Comparison of ENCODE assay signal across 8 mouse cellular contexts in the genomic region with DNA sequence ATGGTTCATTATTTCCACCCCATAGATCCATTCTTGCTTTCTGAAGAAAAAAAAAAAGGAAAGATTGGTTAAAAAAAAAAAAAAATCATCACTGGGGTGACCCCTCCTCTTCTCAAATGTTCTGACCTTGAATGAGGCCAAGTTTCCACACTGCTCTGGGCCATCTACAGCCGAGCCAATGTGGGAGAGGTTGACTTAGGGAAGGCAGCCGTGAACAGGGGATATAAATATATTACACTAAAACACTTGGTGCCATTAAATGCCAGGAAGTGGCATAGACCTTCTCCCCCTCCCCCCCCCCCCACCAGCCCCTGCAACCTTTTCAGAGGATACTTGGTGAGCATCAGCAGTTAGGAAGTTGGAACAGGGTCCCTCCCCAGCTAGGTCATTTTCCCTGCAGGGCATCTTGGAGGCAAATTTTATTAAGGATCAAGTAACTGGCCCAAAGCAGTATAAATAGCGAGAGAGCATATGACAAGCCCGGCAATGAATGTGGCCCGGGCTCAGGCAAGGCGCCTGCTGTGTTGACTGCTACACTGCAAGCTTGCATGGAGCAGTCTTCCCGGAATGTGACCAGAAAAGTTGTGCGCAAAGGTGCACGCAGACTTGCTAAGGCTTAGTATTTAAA.
DNase-seq lines count a peak whose midpoint lies in the region; ATAC-seq lines count a peak whose summit lies in the region.

No protein-coding gene starts in this region.

- 74% methylated on average over 9 of the region's 9 CpGs for WGBS in liver, embryonic 16.5 days (ENCODE audit: insufficient replicate concordance)
- 51% methylated on average over 9 of the region's 9 CpGs for WGBS in heart, embryonic 13.5 days
- 43% methylated on average over 9 of the region's 9 CpGs for WGBS in kidney, embryonic 14.5 days
- WGBS in midbrain, embryonic 10.5 days, result 87% methylated on average over 9 of the region's 9 CpGs

- H3K4me1 ChIP-seq in liver, embryonic 16.5 days (ENCODE audit: control insufficient read depth, low read depth, low read length), result peaks cover under 1% of the 10 kb centered on the region
- peaks cover 35% of the 10 kb centered on the region for H3K4me1 ChIP-seq in heart, embryonic 13.5 days
- no peaks in the 10 kb centered on the region for H3K4me1 ChIP-seq in kidney, embryonic 14.5 days (ENCODE audit: control insufficient read depth, insufficient read depth, low read length)
- H3K4me1 ChIP-seq in midbrain, embryonic 10.5 days, result no peaks in the 10 kb centered on the region

- no peaks in the 10 kb centered on the region for H3K36me3 ChIP-seq in liver, embryonic 16.5 days (ENCODE audit: control insufficient read depth, insufficient read depth)
- H3K36me3 ChIP-seq in heart, embryonic 13.5 days, result no peaks in the 10 kb centered on the region
- H3K36me3 ChIP-seq in kidney, embryonic 14.5 days (ENCODE audit: control insufficient read depth, insufficient read depth, low read length), result no peaks in the 10 kb centered on the region
- H3K36me3 ChIP-seq in midbrain, embryonic 10.5 days, result no peaks in the 10 kb centered on the region

- no peak overlapping the region for H3K4me3 ChIP-seq in liver, embryonic 16.5 days (ENCODE audit: low read depth, low read length)
- H3K4me3 ChIP-seq in heart, embryonic 13.5 days, result no peak overlapping the region
- no peak overlapping the region for H3K4me3 ChIP-seq in kidney, embryonic 14.5 days (ENCODE audit: low read length)
- no peak overlapping the region for H3K4me3 ChIP-seq in midbrain, embryonic 10.5 days

- no peaks in the 10 kb centered on the region for H3K9me3 ChIP-seq in liver, embryonic 16.5 days (replicated peaks; ENCODE audit: control insufficient read depth, low read length)
- 0 out of 2 replicates have a peak, but pooled peaks cover 7% of the 10 kb centered on the region for H3K9me3 ChIP-seq in heart, embryonic 13.5 days
- H3K9me3 ChIP-seq in kidney, embryonic 14.5 days (ENCODE audit: control insufficient read depth, low read length), result no peaks in the 10 kb centered on the region
- H3K9me3 ChIP-seq in midbrain, embryonic 10.5 days (replicated peaks), result no peaks in the 10 kb centered on the region

- no peak for ATAC-seq in liver, embryonic 16.5 days (ENCODE audit: low read depth)
- no peak for ATAC-seq in heart, embryonic 13.5 days (ENCODE audit: extremely low read depth, insufficient number of reproducible peaks, low FRiP score, low TSS enrichment)
- ATAC-seq in kidney, embryonic 14.5 days (ENCODE audit: low FRiP score, low TSS enrichment), result peak; percentile 81
- ATAC-seq in erythroid progenitor cell, adult 5-6 weeks (replicated peaks; ENCODE audit: low FRiP score, poor library complexity, severe bottlenecking), result no peak

- H3K27ac ChIP-seq in liver, embryonic 16.5 days (ENCODE audit: low read length), result peak overlapping the region; percentile 38; the same call in 1 of the 2 replicates
- H3K27ac ChIP-seq in heart, embryonic 13.5 days (replicated peaks), result peak overlapping the region; percentile 68
- 0 out of 2 replicates have a peak overlapping the region, but pooled peaks have one; percentile 19 for H3K27ac ChIP-seq in kidney, embryonic 14.5 days (ENCODE audit: low read depth, low read length)
- H3K27ac ChIP-seq in midbrain, embryonic 10.5 days (replicated peaks), result no peak overlapping the region

- no peak overlapping the region for H3K9ac ChIP-seq in liver, embryonic 16.5 days (ENCODE audit: low read depth, low read length)
- no peak overlapping the region for H3K9ac ChIP-seq in heart, embryonic 13.5 days
- no peak overlapping the region for H3K9ac ChIP-seq in kidney, embryonic 14.5 days (ENCODE audit: low read depth, low read length)

- no peaks in the 10 kb centered on the region for H3K27me3 ChIP-seq in liver, embryonic 16.5 days (ENCODE audit: control insufficient read depth, insufficient read depth, low read depth, low read length)
- peaks cover 7% of the 10 kb centered on the region for H3K27me3 ChIP-seq in heart, embryonic 13.5 days (replicated peaks)
- no peaks in the 10 kb centered on the region for H3K27me3 ChIP-seq in kidney, embryonic 14.5 days (ENCODE audit: control insufficient read depth, insufficient read depth, low read length)
- H3K27me3 ChIP-seq in midbrain, embryonic 10.5 days (ENCODE audit: low read depth, poor library complexity, severe bottlenecking), result no peaks in the 10 kb centered on the region

- H3K4me2 ChIP-seq in liver, embryonic 16.5 days (ENCODE audit: low read depth, low read length), result no peak overlapping the region
- H3K4me2 ChIP-seq in heart, embryonic 13.5 days, result peak overlapping the region; percentile 44
- H3K4me2 ChIP-seq in kidney, embryonic 14.5 days (replicated peaks; ENCODE audit: low read depth, low read length), result no peak overlapping the region

- DNase-seq in liver, result no peak
- peak; percentile 30 for DNase-seq in testis, postnatal 14 days (ENCODE audit: low spot score)
- no peak for DNase-seq in midbrain, embryonic 10.5 days (ENCODE audit: low spot score)
- no peak for DNase-seq in left cerebral cortex, adult 9 months (ENCODE audit: low spot score in 2 of 2)
